Mouse (Mus musculus): ENCODE results near the gene Them5.

GRCm38 (mm10) chr3:94366761-94367160 is 24.9 kb downstream of the Them5 start:
- TF ChIP-seq CTCF (IDR thresholded peaks at IDR 0.05; ENCODE audit: control insufficient read depth, insufficient read depth, insufficient read length) (peak; percentile 86), MAX (IDR thresholded peaks at IDR 0.05) (no peak), USF1 (IDR thresholded peaks at IDR 0.05; ENCODE audit: low read depth) (no peak), MYOG (IDR thresholded peaks at IDR 0.05; ENCODE audit: control insufficient read depth, extremely low read depth, insufficient read length) (no peak)

All from C2C12 (cell line).